Mouse (Mus musculus) embryonic facial prominence, embryonic 15.5 days (tissue): ENCODE measurements at regions not wholly inside any gene's neighbourhood (a gene's known extent, or its start where the extent isn't known, plus 50 kb on each side); places are given as distances from the start of the nearest gene placed in this dataset.
"Not testable (repeated sequence)": the region's sequence is repeated elsewhere in the genome, so short reads cannot be mapped to it uniquely, and the experiment has no call there.

Experiments
- ATAC-seq: fragments of 200-750 bp; cut with Nextera tagmentation; 2 replicates; pipeline ENCODE4 v1.8.0; 2017; ENCODE audit warnings: low read depth, moderate TSS enrichment; ENCODE audit not compliant: insufficient number of reproducible peaks, low FRiP score, low TSS enrichment
- H3K27ac ChIP-seq: fragments of 300-500 bp; sonication (generic); replicated peaks from 2 replicates; pipeline ENCODE4 v1.5.1; 2015; ENCODE audit warnings: mild to moderate bottlenecking, inconsistent platforms
- H3K27me3 ChIP-seq: fragments of 300-500 bp; sonication (generic); 2 replicates; pipeline ENCODE4 v1.6.1; 2015; ENCODE audit warnings: inconsistent platforms
- H3K36me3 ChIP-seq: fragments of 300-500 bp; sonication (generic); 2 replicates; pipeline ENCODE4 v1.6.1; 2015; ENCODE audit warnings: mild to moderate bottlenecking, inconsistent platforms
- H3K4me1 ChIP-seq: fragments of 300-500 bp; sonication (generic); 2 replicates; pipeline ENCODE4 v1.6.1; 2015; ENCODE audit warnings: inconsistent platforms
- H3K4me2 ChIP-seq: fragments of 300-500 bp; sonication (generic); replicated peaks from 2 replicates; pipeline ENCODE4 v1.6.1; 2015; ENCODE audit warnings: mild to moderate bottlenecking, inconsistent platforms
- H3K4me3 ChIP-seq: fragments of 300-500 bp; sonication (generic); replicated peaks from 2 replicates; pipeline ENCODE4 v1.5.1; 2015; ENCODE audit warnings: mild to moderate bottlenecking, inconsistent platforms
- H3K9ac ChIP-seq: fragments of 300-500 bp; sonication (generic); 2 replicates; pipeline ENCODE4 v1.6.1; 2015; ENCODE audit warnings: inconsistent platforms
- H3K9me3 ChIP-seq: fragments of 300-500 bp; sonication (generic); replicated peaks from 2 replicates; pipeline ENCODE4 v1.6.1; 2016; ENCODE audit warnings: inconsistent platforms
- WGBS: fragments of 180-500 bp; shearing (Covaris S2); methylation state at CpG from one replicate; pipeline ENCODE4 v1.1.7; 2015; 5-methylcytosine and 5-hydroxymethylcytosine counted together

DNA sequence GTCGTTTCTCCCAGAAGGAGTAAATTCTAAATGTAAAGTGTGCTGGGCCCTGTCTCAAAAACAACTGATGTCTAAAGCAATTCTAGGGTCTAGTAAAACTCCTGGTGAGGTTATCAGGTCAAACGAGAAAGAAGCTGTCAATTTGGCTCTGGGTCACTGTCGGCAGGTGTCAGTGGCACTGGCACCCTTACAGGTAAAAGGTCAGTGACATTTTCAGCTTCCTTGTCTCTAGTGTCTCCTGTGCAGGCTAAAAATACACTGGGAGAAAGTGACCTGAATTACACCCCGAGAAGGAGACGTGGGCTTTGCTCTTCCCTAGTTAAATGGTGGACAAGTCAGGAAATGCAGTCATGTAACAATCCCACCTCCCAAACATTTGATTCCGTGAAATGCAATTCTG lies 91.8 kb upstream of the Slc38a2 start:
- H3K9me3 ChIP-seq, result no peaks in the 10 kb centered on the region
- H3K4me2 ChIP-seq, result no peak overlapping the region
- no peaks in the 10 kb centered on the region for H3K4me1 ChIP-seq
- WGBS, result 64% methylated on average over 6 of the region's 6 CpGs
- no peak for ATAC-seq
- H3K27me3 ChIP-seq, result no peaks in the 10 kb centered on the region
- H3K36me3 ChIP-seq, result no peaks in the 10 kb centered on the region
- H3K9ac ChIP-seq, result no peak overlapping the region
- no peak overlapping the region for H3K27ac ChIP-seq
- no peak overlapping the region for H3K4me3 ChIP-seq

DNA sequence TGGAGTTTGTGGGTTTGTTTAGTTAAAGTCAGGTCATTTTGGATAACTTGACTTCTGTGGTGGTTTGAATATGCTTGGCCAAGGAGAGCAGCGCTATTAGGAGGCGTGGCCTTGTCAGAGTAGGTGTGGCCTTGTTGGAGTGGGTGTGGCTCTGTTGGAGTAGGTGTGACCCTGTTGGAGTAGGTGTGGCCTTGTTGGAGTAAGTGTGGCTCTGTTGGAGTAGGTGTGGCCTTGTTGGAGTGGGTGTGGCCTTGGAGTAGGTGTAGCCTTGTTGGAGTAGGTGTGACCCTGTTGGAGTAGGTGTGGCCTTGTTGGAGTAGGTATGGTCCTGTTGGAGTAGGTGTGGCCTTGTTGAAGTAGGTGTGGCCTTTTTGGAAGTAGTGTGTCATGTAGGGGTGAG lies 88.4 kb upstream of the Slc38a2 start:
- WGBS, result 96% methylated on average over 2 of the region's 2 CpGs

DNA sequence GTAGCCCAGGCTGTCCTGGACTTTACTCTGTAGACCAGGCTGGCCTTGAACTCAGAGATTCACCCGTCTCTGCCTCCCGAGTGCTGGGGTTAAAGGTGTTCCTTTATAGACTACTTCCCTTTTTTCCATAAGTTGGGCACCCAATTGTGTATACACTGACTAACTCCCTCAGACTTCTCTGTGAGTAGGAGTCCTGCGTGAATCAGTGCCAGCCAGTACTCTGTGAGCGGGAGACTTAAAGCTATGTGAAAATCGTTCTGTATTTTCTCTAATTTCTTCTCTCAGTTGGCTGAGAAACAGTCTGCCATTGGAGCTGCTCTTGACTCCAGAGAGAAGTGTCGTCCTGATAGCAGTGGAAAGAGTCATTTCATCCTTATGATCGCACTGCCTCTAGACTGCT lies 85.0 kb upstream of the Slc38a2 start:
- no peak overlapping the region for H3K4me3 ChIP-seq
- no peak overlapping the region for H3K27ac ChIP-seq
- H3K9ac ChIP-seq, result no peak overlapping the region
- no peaks in the 10 kb centered on the region for H3K4me1 ChIP-seq
- H3K36me3 ChIP-seq, result no peaks in the 10 kb centered on the region
- no peaks in the 10 kb centered on the region for H3K9me3 ChIP-seq
- ATAC-seq, result no peak
- H3K27me3 ChIP-seq, result no peaks in the 10 kb centered on the region
- 89% methylated on average over 7 of the region's 7 CpGs for WGBS
- H3K4me2 ChIP-seq, result no peak overlapping the region

More for the DNA sequence above, 88.4 kb upstream of the Slc38a2 start:
- not testable (repeated sequence) for H3K4me3 ChIP-seq, H3K4me2 ChIP-seq, H3K27me3 ChIP-seq, H3K36me3 ChIP-seq, ATAC-seq, H3K9me3 ChIP-seq, H3K27ac ChIP-seq, H3K4me1 ChIP-seq, H3K9ac ChIP-seq

DNA sequence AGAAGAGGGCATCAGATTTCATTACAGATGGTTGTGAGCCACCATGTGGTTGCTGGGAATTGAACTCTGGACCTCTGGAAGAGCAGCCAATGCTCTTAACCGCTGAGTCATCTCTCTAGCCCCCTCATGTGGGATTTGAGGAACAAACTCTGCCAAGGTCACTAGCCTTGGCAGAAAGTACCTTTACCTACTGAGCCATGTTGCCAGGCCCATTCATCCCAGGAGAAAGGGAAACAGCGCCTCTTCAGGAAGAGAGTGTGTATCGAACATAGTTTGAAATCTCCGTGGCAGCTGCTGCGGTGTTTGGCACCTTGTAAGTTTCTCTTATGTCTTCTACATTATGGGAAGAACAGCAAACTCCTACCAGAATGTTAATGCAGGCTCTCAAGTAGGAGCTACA lies 82.0 kb upstream of the Slc38a2 start:
- no peak overlapping the region for H3K4me2 ChIP-seq
- ATAC-seq, result no peak
- H3K27me3 ChIP-seq, result no peaks in the 10 kb centered on the region
- H3K36me3 ChIP-seq, result no peaks in the 10 kb centered on the region
- no peak overlapping the region for H3K4me3 ChIP-seq
- no peaks in the 10 kb centered on the region for H3K4me1 ChIP-seq
- no peak overlapping the region for H3K9ac ChIP-seq
- no peaks in the 10 kb centered on the region for H3K9me3 ChIP-seq
- 72% methylated on average over 5 of the region's 5 CpGs for WGBS
- no peak overlapping the region for H3K27ac ChIP-seq

DNA sequence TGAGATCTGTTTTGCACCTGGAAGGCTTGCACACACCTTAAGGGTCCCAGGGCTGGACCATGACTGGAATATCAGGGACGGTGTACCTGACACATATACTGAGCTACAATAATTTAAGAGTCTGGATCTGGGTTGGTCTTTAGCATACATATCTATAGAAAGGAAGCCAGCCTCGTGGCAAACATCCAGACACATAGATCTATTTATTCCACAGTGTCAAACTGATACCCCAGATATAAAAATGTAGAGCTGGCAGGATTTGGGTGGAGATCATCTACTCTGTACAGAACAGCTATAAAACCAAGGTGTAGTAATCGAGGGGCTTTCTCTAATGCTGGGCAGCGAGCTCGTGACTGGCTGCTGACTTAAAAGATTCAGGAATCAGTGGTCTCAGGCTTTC lies 81.1 kb upstream of the Slc38a2 start:
- Histone ChIP-seq H3K4me2 (no peak overlapping the region), H3K9me3 (no peaks in the 10 kb centered on the region), H3K9ac (no peak overlapping the region), H3K36me3 (no peaks in the 10 kb centered on the region), H3K4me1 (no peaks in the 10 kb centered on the region), H3K4me3 (no peak overlapping the region), H3K27me3 (no peaks in the 10 kb centered on the region), H3K27ac (no peak overlapping the region)
- 81% methylated on average over 5 of the region's 5 CpGs for WGBS
- ATAC-seq, result no peak

DNA sequence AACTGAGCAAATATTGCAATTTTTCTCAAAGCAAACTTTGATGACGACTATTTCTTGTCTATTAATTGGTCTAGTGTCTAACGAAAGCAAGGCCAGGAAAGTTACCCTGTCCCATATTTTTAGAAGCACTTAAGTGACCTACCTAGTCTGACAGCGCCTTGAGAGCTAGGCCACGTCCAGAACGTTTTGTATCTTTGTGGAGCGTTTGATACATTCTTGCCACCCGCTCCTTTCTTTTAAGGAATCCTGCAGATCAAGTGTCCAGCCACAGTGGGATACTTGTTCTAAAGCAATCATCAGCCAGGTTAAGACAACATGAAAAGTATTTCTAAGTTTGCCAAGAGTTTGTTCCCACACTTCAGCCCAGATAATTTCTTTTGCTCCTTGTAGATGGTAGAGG lies 79.8 kb upstream of the Slc38a2 start:
- 80% methylated on average over 7 of the region's 7 CpGs for WGBS
- H3K36me3 ChIP-seq, result no peaks in the 10 kb centered on the region
- no peak overlapping the region; the same call in 1 of the 2 replicates for H3K27ac ChIP-seq
- no peak overlapping the region for H3K9ac ChIP-seq
- H3K4me3 ChIP-seq, result no peak overlapping the region
- no peak overlapping the region for H3K4me2 ChIP-seq
- ATAC-seq, result no peak
- no peaks in the 10 kb centered on the region for H3K4me1 ChIP-seq
- no peaks in the 10 kb centered on the region for H3K27me3 ChIP-seq
- H3K9me3 ChIP-seq, result no peaks in the 10 kb centered on the region

DNA sequence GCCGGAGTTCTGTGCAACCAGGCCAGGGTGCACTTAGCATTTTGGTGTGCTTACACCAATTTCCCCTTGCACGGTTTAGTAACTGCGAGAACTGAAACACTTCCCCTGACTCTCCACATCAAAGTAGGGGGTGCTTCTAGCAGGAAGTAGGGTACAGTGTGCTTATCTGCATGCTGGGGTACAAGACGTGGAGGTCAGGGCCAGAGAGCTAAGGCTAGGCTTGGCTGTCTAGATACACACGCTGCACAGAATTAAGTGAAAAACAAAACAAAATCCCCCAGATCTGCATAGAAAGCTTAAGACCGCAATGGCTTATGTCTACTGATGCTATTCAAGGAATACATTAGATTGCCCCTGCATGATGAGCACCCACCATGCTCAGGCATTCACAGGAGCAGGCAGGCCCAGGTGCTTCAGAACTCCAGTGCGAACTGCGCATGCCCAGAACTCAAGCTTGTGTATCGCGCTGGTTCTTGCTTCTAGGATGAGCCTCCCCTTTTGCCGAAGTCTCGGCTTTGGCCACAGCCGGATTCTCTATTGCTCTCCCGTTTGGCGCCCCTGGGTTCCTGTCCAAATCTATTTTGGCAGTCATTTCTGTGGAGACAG lies 78.9 kb upstream of the Slc38a2 start:
- Histone ChIP-seq H3K36me3 (no peaks in the 10 kb centered on the region), H3K27me3 (no peaks in the 10 kb centered on the region), H3K4me1 (no peaks in the 10 kb centered on the region), H3K27ac (no peak overlapping the region), H3K4me2 (no peak overlapping the region), H3K9ac (no peak overlapping the region), H3K9me3 (no peaks in the 10 kb centered on the region), H3K4me3 (no peak overlapping the region)
- no peak for ATAC-seq
- 86% methylated on average over 15 of the region's 15 CpGs for WGBS

DNA sequence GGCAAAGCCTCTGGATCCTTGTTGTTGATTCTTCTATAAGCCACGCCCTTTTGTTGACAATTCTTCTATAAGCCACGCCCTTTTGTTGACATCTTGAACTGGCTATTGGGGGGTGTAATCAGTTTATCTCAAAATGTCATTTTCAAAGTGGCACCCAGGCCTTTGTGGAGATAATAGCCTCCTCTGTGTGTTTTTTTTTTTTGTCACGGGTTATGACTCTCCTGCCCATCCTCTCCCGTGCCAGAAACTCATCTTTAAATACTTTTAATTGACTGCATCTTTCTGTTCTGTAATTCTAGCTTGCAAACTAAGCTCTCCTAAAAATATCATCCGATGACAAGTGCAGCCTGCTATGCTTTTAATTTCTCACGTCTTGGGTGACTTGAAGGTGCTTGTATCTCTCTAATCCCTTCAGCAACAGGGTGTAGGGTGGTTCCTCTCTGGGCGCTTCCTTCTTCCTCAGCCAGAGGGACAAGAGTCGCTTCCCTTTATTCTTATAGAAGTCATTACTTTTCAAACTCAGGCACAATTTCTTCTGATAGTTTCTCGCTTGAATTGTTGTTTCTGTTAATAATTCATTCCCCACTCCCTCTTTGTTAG lies 77.0 kb upstream of the Slc38a2 start:
- no peaks in the 10 kb centered on the region for H3K9me3 ChIP-seq
- no peak overlapping the region for H3K27ac ChIP-seq
- H3K4me3 ChIP-seq, result no peak overlapping the region
- H3K9ac ChIP-seq, result no peak overlapping the region
- no peaks in the 10 kb centered on the region for H3K27me3 ChIP-seq
- 70% methylated on average over 9 of the region's 9 CpGs for WGBS
- no peaks in the 10 kb centered on the region for H3K36me3 ChIP-seq
- H3K4me2 ChIP-seq, result no peak overlapping the region
- ATAC-seq, result no peak
- H3K4me1 ChIP-seq, result no peaks in the 10 kb centered on the region

DNA sequence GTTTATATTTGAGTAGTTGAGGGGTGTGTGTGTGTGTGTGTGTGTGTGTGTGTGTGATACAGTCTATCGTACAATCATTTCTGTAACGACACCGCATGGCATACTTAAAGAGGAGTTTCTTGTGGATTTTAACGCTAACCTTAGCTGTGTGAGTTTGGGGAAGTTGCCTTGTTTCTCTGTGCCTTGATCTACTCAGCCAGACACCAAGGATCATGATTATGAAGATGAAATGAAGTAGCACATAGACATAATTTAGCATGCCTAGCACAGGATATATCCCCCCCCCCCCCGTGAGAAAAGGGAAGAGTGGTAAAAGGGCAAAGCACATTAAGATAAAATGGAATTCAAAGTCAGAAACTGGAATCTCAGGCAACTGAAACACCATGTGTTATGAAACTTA lies 75.6 kb upstream of the Slc38a2 start:
- no peaks in the 10 kb centered on the region for H3K9me3 ChIP-seq
- peaks cover 2% of the 10 kb centered on the region; the same call in 1 of the 2 replicates for H3K4me1 ChIP-seq
- no peak overlapping the region for H3K9ac ChIP-seq
- no peaks in the 10 kb centered on the region for H3K27me3 ChIP-seq
- H3K36me3 ChIP-seq, result no peaks in the 10 kb centered on the region
- 81% methylated on average over 5 of the region's 5 CpGs for WGBS
- no peak overlapping the region for H3K4me2 ChIP-seq
- no peak for ATAC-seq
- no peak overlapping the region for H3K27ac ChIP-seq
- H3K4me3 ChIP-seq, result no peak overlapping the region

DNA sequence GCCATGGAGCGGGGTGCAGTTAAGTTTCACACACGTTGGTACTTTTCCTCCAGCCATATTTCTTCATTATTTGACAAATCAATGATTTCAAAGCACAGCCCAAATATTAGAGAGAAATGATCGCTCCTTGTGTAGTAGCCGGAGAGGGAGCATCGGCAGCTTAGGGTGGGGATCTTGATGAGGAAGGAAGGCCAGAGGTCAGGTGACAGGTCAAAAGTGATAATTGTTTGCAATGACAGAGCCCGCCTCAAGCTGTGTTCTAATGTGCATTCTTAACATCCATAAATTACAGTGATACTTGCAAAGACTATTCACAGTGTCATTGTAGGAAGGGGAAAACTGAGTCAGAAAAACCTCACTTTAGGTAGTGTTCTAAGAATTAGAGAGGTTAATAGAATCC lies 75.1 kb upstream of the Slc38a2 start:
- Histone ChIP-seq H3K4me1 (peaks cover 7% of the 10 kb centered on the region; the same call in 1 of the 2 replicates), H3K27ac (no peak overlapping the region), H3K4me2 (no peak overlapping the region), H3K4me3 (no peak overlapping the region), H3K27me3 (no peaks in the 10 kb centered on the region), H3K9ac (no peak overlapping the region), H3K36me3 (no peaks in the 10 kb centered on the region), H3K9me3 (no peaks in the 10 kb centered on the region)
- no peak for ATAC-seq
- 59% methylated on average over 6 of the region's 6 CpGs for WGBS

DNA sequence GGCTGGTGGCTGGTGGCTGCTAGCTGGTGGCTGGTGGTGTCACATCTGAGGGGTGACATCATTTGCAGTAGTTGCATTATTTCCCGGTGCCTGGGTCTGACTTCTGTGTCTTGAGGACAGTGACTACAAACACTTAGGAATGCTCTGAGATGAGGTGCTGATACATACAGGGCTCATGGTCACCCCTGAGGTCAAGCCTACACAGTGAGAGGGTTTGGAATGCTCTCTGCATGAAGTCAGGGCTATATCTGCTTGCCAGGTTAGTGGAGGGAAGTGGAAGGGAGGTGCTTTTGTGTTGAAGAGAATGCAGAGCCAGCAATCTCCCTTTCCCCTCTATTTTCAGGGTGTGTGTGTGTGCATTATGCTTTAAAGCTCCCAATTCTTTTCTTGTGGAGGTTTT lies 74.1 kb upstream of the Slc38a2 start:
- no peak overlapping the region for H3K4me2 ChIP-seq
- no peak overlapping the region for H3K9ac ChIP-seq
- ATAC-seq, result no peak
- H3K27me3 ChIP-seq, result no peaks in the 10 kb centered on the region
- H3K9me3 ChIP-seq, result no peaks in the 10 kb centered on the region
- WGBS, result 50% methylated on average over 1 of the region's 1 CpGs
- no peak overlapping the region for H3K27ac ChIP-seq
- no peak overlapping the region for H3K4me3 ChIP-seq
- peaks cover 10% of the 10 kb centered on the region; the same call in 1 of the 2 replicates for H3K4me1 ChIP-seq
- no peaks in the 10 kb centered on the region for H3K36me3 ChIP-seq

DNA sequence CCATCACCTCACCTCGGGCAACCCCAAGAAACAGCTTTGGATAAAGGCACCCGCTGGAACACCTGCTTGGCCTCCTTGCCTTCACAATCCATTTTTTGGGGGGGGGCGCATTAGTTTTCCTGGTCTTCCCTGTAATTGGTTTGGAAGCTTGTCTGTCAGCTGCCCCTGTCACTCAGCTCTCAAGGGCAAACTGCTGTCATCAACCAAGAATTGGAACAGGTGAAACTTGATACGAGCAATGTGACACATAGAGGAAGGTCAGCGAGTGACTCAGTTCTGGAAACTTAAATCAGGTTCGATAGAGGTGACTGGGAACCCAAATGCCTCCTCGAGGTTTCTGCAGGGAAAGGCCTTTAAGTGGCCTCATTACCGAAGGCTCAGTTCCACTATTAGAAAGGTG lies 73.2 kb upstream of the Slc38a2 start:
- Histone ChIP-seq H3K36me3 (no peaks in the 10 kb centered on the region), H3K9me3 (no peaks in the 10 kb centered on the region), H3K27ac (no peak overlapping the region), H3K4me3 (no peak overlapping the region), H3K27me3 (no peaks in the 10 kb centered on the region), H3K9ac (no peak overlapping the region), H3K4me2 (no peak overlapping the region), H3K4me1 (peaks cover 14% of the 10 kb centered on the region; the same call in 1 of the 2 replicates)
- WGBS, result 64% methylated on average over 8 of the region's 8 CpGs
- ATAC-seq, result no peak
